Mouse (Mus musculus): ENCODE data around the gene Zfp655. TPM values are rescaled to one million over a fixed set of nuclear protein-coding genes. Genes with fewer than 3 reads are reported as not detected.
"Not testable (repeated sequence)": the region's sequence is repeated elsewhere in the genome, so short reads cannot be mapped to it uniquely, and the experiment has no call there.

Zfp655 gene
- total RNA-seq (2021): 10 to 100 TPM; 12.4 to 14.9 TPM
- long read RNA-seq, experiment 1, full-length matches to known transcripts: 15 of 18 reads
- long read RNA-seq, experiment 1, partial matches to known transcripts: 0 of 18 reads
- long read RNA-seq, experiment 1, other reads (novel, unspliced or antisense): 3 of 18 reads
- long read RNA-seq, experiment 2, full-length matches to known transcripts: 10 of 12 reads
- long read RNA-seq, experiment 2, partial matches to known transcripts: 0 of 12 reads
- long read RNA-seq, experiment 2, other reads (novel, unspliced or antisense): 2 of 12 reads

DNA sequence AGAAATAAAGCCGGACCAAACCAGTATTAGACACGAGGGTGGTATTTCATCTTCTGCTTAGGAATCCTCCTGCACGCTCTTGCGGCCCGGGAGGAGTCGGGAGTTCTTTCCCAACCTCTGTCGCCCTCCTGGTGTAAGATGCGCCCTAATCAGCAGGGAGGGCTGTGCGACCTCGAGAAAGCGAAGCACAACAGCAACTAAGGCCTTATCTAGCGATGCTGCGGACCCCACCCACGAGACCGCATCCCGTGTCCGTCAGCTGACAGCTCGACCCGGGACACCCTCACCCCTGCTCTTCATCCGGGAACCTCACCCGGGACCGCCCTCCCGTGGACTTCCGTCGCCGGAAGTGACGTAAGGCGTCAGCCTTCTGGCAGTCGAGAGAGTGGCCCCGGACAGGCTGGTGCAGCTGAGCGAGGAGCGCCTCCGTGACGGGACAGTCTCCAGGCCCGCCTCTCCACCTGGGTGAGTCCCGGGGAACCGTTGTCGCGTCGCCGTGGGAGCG lies at the start of gene Zfp655:
Gene Zfp655, plus strand, starts transcription at position 349 of the 505 bp plus-strand sequence.
- DNase-seq (ENCODE audit: low spot score): peak; percentile 98

- no peak for DNase-seq (ENCODE audit: low spot score)
Observed at GRCm38 (mm10) chr5:145185244-145185643, 46.3 kb upstream of the Zfp655 start.

GRCm38 (mm10) chr5:145189416-145189815 lies 42.1 kb upstream of the Zfp655 start:
- no peak for DNase-seq (ENCODE audit: low spot score)

- DNase-seq (ENCODE audit: low spot score): no peak
Observed at GRCm38 (mm10) chr5:145190373-145190772, 41.1 kb upstream of the Zfp655 start.

- peak; percentile 90 for DNase-seq (ENCODE audit: low spot score)
Observed at GRCm38 (mm10) chr5:145190875-145191798, 40.4 kb upstream of the Zfp655 start.

DNA sequence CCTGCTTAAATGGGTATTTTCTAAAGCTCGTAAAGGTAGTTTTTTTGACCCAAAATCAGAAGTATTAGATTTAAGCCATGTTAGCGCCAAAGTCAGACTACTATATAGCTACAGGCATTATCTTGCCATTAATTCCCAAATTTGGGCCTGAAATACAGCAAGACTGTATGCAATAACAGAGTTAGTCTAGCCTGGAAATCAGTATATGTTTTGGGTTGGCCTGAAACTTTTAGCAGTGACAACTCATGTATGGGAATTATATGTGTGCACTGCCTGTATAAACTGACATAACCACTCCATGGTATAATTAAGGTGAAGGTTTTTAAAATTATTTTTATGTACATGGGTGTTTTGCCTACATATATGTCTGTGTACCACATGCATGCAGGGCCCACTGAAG lies 39.6 kb upstream of the Zfp655 start, which contains the start of gene Atp5j2:
Gene Atp5j2, minus strand, starts transcription at position 101 of the 400 bp plus-strand sequence.
- no peak for DNase-seq (ENCODE audit: low spot score)

DNA sequence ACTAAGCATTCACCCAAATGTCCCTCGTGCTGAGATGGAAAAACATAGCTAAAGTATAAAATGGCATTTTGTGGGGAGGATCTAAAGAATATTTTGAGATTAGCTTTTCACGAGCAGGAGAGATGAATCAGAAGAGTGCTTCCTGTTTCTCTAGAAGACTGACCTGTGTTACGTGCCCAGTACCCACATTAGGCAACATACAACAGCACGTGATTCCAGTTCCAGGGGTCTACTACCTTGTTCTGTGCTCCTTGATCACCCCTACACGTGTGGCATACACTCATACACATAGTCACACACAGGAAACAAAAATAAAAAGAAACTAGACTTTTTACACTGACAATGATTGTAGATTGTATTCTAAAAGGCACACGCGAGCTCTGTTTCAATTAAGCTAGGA lies 31.1 kb upstream of the Zfp655 start:
- DNase-seq (ENCODE audit: low spot score): no peak

DNA sequence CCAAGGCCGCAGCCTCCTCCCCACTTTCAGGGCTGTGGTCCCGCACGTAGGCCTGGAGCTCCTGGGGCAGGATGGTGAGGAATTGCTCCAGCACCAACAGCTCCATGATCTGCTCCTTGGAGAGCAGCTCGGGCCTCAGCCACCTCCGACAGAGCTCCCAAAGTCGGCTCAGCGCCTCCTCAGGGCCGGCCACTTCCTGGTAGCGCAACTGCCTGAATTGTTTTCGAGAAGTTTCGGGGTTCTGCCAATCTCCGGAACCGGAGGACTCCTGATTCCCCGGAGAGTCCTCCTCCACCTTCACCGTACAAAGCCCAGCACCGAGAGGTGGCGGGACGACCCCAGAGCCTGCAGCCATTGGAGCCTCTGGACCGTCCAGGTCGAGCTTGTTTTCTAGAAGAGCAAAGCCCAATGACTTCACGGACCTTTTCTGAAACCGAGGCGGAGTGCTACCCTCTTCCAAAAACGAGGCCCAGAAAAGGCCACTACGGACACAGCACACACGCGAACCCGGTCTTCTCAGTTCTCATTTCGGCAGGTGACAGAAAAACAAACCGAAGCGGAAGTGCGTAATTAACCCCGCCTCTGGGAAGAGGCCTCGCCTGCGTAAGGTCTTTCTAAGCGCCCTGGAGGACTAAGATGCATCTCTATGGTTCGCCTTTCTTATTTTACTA lies 30.1 kb upstream of the Zfp655 start, which contains the start of gene Zkscan14:
Gene Zkscan14, minus strand, starts transcription at position 548 of the 671 bp plus-strand sequence.
- DNase-seq (ENCODE audit: low spot score): peak; percentile 85

DNA sequence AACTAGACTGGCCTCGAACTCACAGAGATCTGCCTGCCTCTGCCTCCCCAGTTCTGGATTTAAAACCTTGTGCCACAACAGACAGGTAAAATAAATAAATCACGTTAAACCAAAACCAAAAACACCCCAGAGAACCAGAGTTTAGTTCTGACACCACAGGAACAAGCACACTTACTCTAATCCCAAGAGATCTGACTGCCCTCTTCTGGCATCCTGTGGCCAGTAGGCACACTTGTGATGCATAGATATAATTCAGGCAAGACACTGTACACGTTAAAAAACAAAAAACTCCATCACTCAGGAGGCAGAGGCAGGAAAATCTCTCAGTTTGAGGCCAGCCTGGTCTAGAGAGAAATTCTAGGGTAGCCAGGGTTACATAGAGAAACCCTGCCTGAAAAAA lies 29.1 kb upstream of the Zfp655 start:
- DNase-seq (ENCODE audit: low spot score): no peak

GRCm38 (mm10) chr5:145203936-145204691 lies 27.4 kb upstream of the Zfp655 start, which contains the start of gene Zkscan5:
Zkscan5 (plus strand) TSS chr5:145204562.
- DNase-seq (ENCODE audit: low spot score): peak; percentile 99

DNA sequence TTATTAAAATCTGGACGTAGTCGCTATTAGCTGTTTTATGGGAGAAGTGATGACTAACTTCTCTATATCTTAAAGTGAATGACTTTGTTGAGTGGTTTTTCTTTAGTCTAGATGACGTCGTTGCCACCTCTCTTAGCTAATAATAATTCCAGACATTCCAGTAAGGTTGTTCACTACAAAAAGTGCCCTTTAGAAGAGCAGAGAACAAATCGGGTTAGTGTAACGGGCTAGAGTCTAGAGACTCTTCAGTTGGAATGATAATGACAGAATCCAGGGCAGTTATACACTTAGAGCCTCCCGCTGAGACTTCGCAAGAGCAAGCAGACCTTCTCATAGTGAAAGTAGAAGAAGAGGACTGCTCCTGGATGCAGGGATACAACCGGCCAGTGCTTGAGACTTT lies 26.5 kb upstream of the Zfp655 start:
- DNase-seq (ENCODE audit: low spot score): no peak

DNA sequence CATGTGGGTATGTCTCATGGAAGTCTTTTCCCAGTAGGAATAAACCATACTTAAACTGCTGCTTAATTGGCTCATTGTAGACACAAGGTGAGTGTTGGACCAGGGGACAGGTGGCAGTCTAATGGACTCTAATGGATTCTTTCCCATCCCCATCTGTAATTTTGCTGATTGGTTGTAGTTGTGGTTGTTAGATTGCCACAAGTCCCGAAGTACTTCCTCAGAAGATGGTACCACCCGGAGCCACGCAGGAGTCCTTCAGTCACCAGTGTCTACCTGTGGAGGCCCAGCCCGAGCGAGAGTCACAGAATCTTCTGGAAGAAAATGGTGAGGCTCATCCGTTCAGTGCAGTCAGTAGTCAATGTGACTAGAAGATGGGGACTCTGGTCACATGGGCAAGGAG lies 24.1 kb upstream of the Zfp655 start:
- DNase-seq (ENCODE audit: low spot score): no peak

DNA sequence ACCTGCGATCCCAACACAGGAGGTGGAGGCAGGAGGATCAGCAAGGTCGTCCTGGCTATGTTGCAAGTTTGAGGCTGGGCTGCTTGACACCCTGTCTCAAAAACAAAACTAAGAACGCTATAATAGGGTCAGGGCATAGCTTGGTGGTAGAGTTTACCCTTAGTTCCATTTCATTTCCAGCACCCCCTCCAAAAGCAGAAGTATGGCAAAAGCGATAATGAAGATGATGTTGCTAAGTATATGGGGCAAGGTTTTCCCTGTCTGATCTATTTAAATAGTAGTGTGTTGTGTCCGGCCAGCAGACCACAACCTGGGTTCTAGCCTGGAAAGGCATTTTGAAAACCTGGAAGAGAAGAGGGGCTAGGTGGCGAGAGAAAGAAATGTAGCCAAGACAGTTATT lies 23.6 kb upstream of the Zfp655 start:
- DNase-seq (ENCODE audit: low spot score): no peak

GRCm38 (mm10) chr5:145208391-145208790 lies 23.1 kb upstream of the Zfp655 start:
- not testable (repeated sequence) for DNase-seq (ENCODE audit: low spot score)

DNA sequence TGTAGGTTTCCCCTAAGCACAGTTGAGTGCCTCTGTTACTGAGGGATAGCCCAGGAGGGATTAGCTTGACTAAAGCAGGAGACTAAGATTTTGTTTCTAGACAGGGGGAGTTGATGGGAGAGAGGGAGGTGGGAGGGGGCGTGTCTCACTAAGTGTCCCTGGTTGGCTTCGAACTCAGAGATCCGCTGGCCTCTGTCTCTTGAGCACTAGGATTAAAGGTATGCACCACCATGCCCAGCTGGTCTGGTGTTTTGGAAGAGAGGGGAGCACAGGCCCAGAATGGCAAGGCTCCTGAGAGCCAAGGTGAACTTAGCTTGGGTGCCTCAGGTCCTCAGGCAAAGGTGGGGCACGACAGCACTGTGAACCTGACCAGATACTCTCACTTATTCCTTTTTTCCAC lies 20.2 kb upstream of the Zfp655 start:
- no peak for DNase-seq (ENCODE audit: low spot score)

DNA sequence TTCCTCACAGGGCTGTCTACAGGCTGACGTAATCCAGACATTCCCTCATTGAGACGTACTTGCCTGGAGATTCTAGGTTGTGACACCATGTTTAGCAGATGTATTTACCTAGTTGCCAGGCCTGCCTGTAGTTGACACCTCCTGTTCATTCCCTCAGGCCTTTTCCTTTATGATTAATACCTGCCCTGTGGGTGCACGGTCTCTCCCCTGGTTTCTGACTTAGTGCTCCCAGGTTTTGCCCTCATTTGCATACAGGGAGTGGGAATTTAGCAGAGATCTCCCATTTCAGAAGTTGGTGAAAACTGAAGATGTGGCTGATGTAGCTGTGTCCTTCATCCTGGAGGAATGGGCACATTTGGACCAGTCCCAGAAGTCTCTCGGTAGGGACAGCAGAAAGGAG lies 19.3 kb upstream of the Zfp655 start:
- DNase-seq (ENCODE audit: low spot score): no peak

- DNase-seq (ENCODE audit: low spot score): no peak
Observed at GRCm38 (mm10) chr5:145213505-145213904, 18.0 kb upstream of the Zfp655 start.

- DNase-seq (ENCODE audit: low spot score): no peak
Observed at GRCm38 (mm10) chr5:145214679-145215078, 16.8 kb upstream of the Zfp655 start.

DNA sequence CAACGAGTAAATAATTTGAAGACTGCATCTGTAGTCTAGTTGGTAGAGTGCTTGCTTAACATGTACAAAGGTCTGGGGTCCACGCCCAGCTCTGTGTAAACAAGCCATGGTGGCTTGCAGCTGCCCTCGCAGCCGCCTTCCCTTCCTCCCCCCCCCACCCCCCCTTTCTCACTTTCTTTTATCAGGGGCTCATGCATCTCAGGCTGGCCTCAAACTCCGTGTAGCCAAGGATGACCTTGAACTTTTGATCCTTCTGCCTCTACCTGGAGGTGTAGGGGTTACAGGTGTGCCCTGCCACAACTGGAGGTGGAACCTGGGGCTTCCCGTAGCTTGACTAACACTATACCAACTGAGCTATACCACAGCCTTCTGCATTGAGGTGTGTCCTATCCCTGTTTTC lies 13.8 kb upstream of the Zfp655 start:
- no peak for DNase-seq (ENCODE audit: low spot score)

DNA sequence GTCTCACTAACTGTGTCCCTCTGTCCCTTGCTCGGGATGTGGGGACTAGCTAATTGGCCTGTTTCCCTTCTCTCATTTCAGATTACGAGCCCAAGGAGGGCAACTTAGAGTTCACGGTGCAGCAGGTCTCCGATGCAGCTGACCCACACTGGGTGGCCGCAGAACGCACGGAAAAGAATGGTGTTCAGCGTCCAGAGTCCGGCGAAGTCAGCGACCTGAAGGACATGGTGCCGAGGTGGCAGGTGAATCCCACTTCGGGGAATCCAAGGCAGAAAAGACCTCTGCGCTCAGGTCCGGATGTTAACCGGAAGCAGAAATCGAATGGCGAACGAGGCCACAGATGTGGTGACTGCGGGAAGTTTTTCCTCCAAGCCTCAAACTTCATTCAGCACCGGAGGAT lies 13.3 kb upstream of the Zfp655 start:
- DNase-seq (ENCODE audit: low spot score): no peak

GRCm38 (mm10) chr5:145218671-145219070 lies 12.8 kb upstream of the Zfp655 start:
- DNase-seq (ENCODE audit: low spot score): no peak

Data from gastrocnemius, adult 18-20 months (tissue).